Mouse (Mus musculus) thymus, postnatal 0 days (tissue): Measurements from ENCODE around the gene Vmn1r151. TPM values are rescaled to one million over a fixed set of nuclear protein-coding genes. Genes with fewer than 3 reads are reported as not detected.
"Not testable (repeated sequence)": the region's sequence is repeated elsewhere in the genome, so short reads cannot be mapped to it uniquely, and the experiment has no call there.

Source experiments
- DNase-seq: peaks from one replicate; pipeline ENCODE4 v3.0.0-alpha.2; 2015; ENCODE audit warnings: low spot score
- polyA plus RNA-seq: library from polyadenylated mRNA; unstranded; fragments of >200 nt; fragmentation: Nextera tagmentation; extraction: Ambion mirVana; gene quantifications from 2 replicates; pipeline ENCODE4 v1.2.1, GENCODE M21; 2015

Vmn1r151 gene
- not detected in 2 replicates for polyA plus RNA-seq

- DNase-seq: not testable (repeated sequence)
These were observed at the start of gene Vmn1r151 for GRCm38 (mm10) chr7:22499578-22499977. TSS of gene Vmn1r151 (minus strand) at chr7:22499678.

- DNase-seq: not testable (repeated sequence)
These were observed 35.3 kb upstream of the Vmn1r151 start, which contains the start of gene Gm8677 for GRCm38 (mm10) chr7:22534787-22535186. TSS of gene Gm8677 (minus strand) at chr7:22534887.

GRCm38 (mm10) chr7:22522667-22523066, 23.2 kb upstream of the Vmn1r151 start, which contains the start of gene Vmn1r152:
TSS of gene Vmn1r152 (plus strand) at chr7:22522967.
- not testable (repeated sequence) for DNase-seq

- DNase-seq: not testable (repeated sequence)
These were observed 35.5 kb downstream of the Vmn1r151 start, which contains the start of gene Gm10665 for GRCm38 (mm10) chr7:22463975-22464374. TSS of gene Gm10665 (minus strand) at chr7:22464075.

Other genes with a start within 250 kb of the Vmn1r151 start
- gene Gm4187, start 170.0 kb downstream of the Vmn1r151 start, polyA plus RNA-seq: not detected in 2 replicates
- not detected in 2 replicates for gene Gm8660, start 128.6 kb downstream of the Vmn1r151 start, polyA plus RNA-seq
- gene Vmn1r148, start 86.1 kb downstream of the Vmn1r151 start, polyA plus RNA-seq: not detected in 2 replicates
- not detected in 2 replicates for gene Vmn1r149, start 61.4 kb downstream of the Vmn1r151 start, polyA plus RNA-seq
- gene Gm10665, start 35.6 kb downstream of the Vmn1r151 start, polyA plus RNA-seq: not detected in 2 replicates
- gene Vmn1r152, start 23.3 kb upstream of the Vmn1r151 start, polyA plus RNA-seq: not detected in 2 replicates
- gene Gm8677, start 35.2 kb upstream of the Vmn1r151 start, polyA plus RNA-seq: not detected in 2 replicates
- gene Gm4201, start 65.7 kb upstream of the Vmn1r151 start, polyA plus RNA-seq: not detected in 2 replicates
- not detected in 2 replicates for gene Gm4565, start 88.4 kb upstream of the Vmn1r151 start, polyA plus RNA-seq
- not detected in 2 replicates for gene Vmn1r155, start 158.3 kb upstream of the Vmn1r151 start, polyA plus RNA-seq
- gene Gm8693, start 192.6 kb upstream of the Vmn1r151 start, polyA plus RNA-seq: not detected in 2 replicates
- not detected in 2 replicates for gene Gm4567, start 220.0 kb upstream of the Vmn1r151 start, polyA plus RNA-seq